ENCODE assay signal across 22 mouse cellular contexts in the genomic region with DNA sequence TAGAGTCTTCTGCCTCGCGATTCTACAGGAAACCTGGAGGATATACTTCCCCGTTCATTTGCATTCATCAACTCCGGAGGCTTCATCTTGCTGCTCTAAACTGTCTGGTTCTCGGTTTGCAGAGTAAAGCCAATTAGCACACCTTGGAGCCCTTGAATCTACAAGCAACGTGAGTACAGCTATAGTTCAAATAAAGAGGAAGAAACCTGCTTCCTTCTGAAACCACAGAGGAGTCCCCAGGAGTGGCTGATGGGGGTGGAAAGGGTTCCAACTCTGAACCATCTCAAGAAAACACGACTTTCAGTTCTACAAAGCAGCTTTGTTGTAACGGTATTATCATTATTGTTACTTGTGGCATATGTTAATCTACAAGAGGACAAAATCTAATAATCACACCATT. TPM values are rescaled to one million over a fixed set of nuclear protein-coding genes. Genes with fewer than 3 reads are reported as not detected.
A peak's percentile ranks its signal among the peaks of the same experiment; 100 is the strongest.
DNase-seq lines count a peak whose midpoint lies in the region; ATAC-seq and TF ChIP-seq lines count a peak whose summit lies in the region.
"Had no signal": no experiment of that assay in that cellular context is flagged by ENCODE, and none has a peak within 500 bp of the region (broad histone marks: within the 10 kb centered on the region; RNA-seq: fewer than 3 reads in every experiment).

No protein-coding gene starts in this region.

- no peak for ATAC-seq in CD4-positive, CD25-positive, alpha-beta regulatory T cell, adult 4 months
- 0 out of 2 replicates have a peak, but pooled peaks have one; percentile 4 for ATAC-seq in erythroblast, adult 5-6 weeks (replicated peaks; ENCODE audit: low FRiP score, poor library complexity, severe bottlenecking)
- peak; percentile 51; the same call in 1 of the 2 replicates for ATAC-seq in neutrophil, adult 5-6 weeks (ENCODE audit: extremely low read depth, insufficient number of reproducible peaks, low FRiP score, poor library complexity, severe bottlenecking)
- no peak for ATAC-seq in stomach, postnatal 0 days (ENCODE audit: low FRiP score, low TSS enrichment)
- ATAC-seq: activated CD4-positive, CD25-positive, alpha-beta regulatory T cell, adult 4 months; intestine, embryonic 15.5 days had no signal

- H3K27me3 ChIP-seq in thymus, adult 2 months (ENCODE audit: control insufficient read depth, insufficient read depth, low read length) = no peaks in the 10 kb centered on the region
- no peaks in the 10 kb centered on the region for H3K27me3 ChIP-seq in stomach, postnatal 0 days (ENCODE audit: control insufficient read depth, insufficient read depth, low read length)
- H3K27me3 ChIP-seq: embryonic facial prominence, embryonic 13.5 days; heart, embryonic 13.5 days; hindbrain, embryonic 15.5 days; intestine, embryonic 15.5 days; stomach, embryonic 15.5 days had no signal

- 4% methylated on average over 8 of the region's 8 CpGs for WGBS in thymus, adult 2 months
- WGBS in stomach, postnatal 0 days = 64% methylated on average over 8 of the region's 8 CpGs

- intact Hi-C loops in gastrocnemius, postnatal 14 days (cut with DNase I; ENCODE audit: low total_unique reads) = no loop called here

- no peak for TF ChIP-seq EP300 in stomach, postnatal 0 days (optimal IDR thresholded peaks at IDR 0.05)

- H3K27ac ChIP-seq in thymus, adult 2 months (ENCODE audit: control insufficient read depth, insufficient read depth, low read length) = no peak overlapping the region
- H3K27ac ChIP-seq in stomach, postnatal 0 days (replicated peaks) = no peak overlapping the region
- H3K27ac ChIP-seq: embryonic facial prominence, embryonic 13.5 days; heart, embryonic 13.5 days; hindbrain, embryonic 15.5 days; intestine, embryonic 15.5 days; stomach, embryonic 15.5 days had no signal

- no peak overlapping the region for H3K9ac ChIP-seq in stomach, postnatal 0 days (ENCODE audit: low read length)
- H3K9ac ChIP-seq: embryonic facial prominence, embryonic 13.5 days; forebrain, postnatal 0 days; heart, embryonic 13.5 days; hindbrain, embryonic 15.5 days; intestine, embryonic 15.5 days; stomach, embryonic 15.5 days had no signal

- no peak for TF ChIP-seq POLR2A in thymus, adult 2 months (IDR thresholded peaks at IDR 0.05; ENCODE audit: control insufficient read depth, extremely low read depth, insufficient read depth, low read length, poor library complexity)

- TF ChIP-seq CTCF in thymus, adult 2 months (IDR thresholded peaks at IDR 0.05; ENCODE audit: borderline replicate concordance, control insufficient read depth, extremely low read depth, insufficient read depth, low read length, poor library complexity) = no peak
- no peak for TF ChIP-seq CTCF in stomach, postnatal 0 days (IDR thresholded peaks at IDR 0.05; ENCODE audit: low read depth)

- peaks cover 7% of the 10 kb centered on the region for H3K4me1 ChIP-seq in thymus, adult 2 months (replicated peaks; ENCODE audit: control insufficient read depth, insufficient read depth, low read length)
- no peaks in the 10 kb centered on the region for H3K4me1 ChIP-seq in stomach, postnatal 0 days (replicated peaks; ENCODE audit: control insufficient read depth, insufficient read depth)
- H3K4me1 ChIP-seq: embryonic facial prominence, embryonic 13.5 days; hindbrain, embryonic 15.5 days; intestine, embryonic 15.5 days; stomach, embryonic 15.5 days had no signal

- H3K9me3 ChIP-seq in stomach, postnatal 0 days (ENCODE audit: control insufficient read depth, low read length) = no peaks in the 10 kb centered on the region
- H3K9me3 ChIP-seq: hindbrain, embryonic 15.5 days; intestine, embryonic 15.5 days; stomach, embryonic 15.5 days had no signal

- no peak overlapping the region for H3K4me2 ChIP-seq in stomach, postnatal 0 days (replicated peaks; ENCODE audit: low read depth)
- H3K4me2 ChIP-seq: embryonic facial prominence, embryonic 13.5 days; heart, embryonic 13.5 days; hindbrain, embryonic 15.5 days; intestine, embryonic 15.5 days; stomach, embryonic 15.5 days had no signal

- no peaks in the 10 kb centered on the region for H3K36me3 ChIP-seq in thymus, adult 2 months (ENCODE audit: control insufficient read depth, insufficient read depth, low read length)
- H3K36me3 ChIP-seq in stomach, postnatal 0 days (ENCODE audit: control insufficient read depth, insufficient read depth, low read length) = no peaks in the 10 kb centered on the region
- H3K36me3 ChIP-seq: embryonic facial prominence, embryonic 13.5 days; heart, embryonic 13.5 days; hindbrain, embryonic 15.5 days; intestine, embryonic 15.5 days; stomach, embryonic 15.5 days had no signal

- no peak overlapping the region for H3K4me3 ChIP-seq in thymus, adult 2 months (ENCODE audit: control insufficient read depth, insufficient read depth, low read length)
- no peak overlapping the region for H3K4me3 ChIP-seq in stomach, postnatal 0 days (ENCODE audit: low read depth, low read length)
- H3K4me3 ChIP-seq: embryonic facial prominence, embryonic 13.5 days; heart, embryonic 13.5 days; hindbrain, embryonic 15.5 days; intestine, embryonic 15.5 days; stomach, embryonic 15.5 days had no signal

- DNase-seq in CD4-positive, CD25-positive, alpha-beta regulatory T cell, adult 2 months (ENCODE audit: low read depth, low spot score) = peak; percentile 7
- peak; percentile 13 for DNase-seq in thymus, adult 2 months
- no peak for DNase-seq in thymus, postnatal 4 days
- DNase-seq in gastrocnemius, postnatal 14 days = no peak
- no peak for DNase-seq in stomach, postnatal 0 days (ENCODE audit: low spot score)
- DNase-seq: adrenal gland, postnatal 10 days; cerebellum, adult 9-11 months; forebrain, postnatal 0 days; heart, postnatal 36 days; kidney, adult 9 months; kidney, postnatal 4 days; layer of hippocampus, adult 9-11 months; lung, postnatal 10 days had no signal

RNA-seq across cellular contexts. Expression of gene Prkar2b, which starts 26.2 kb away (rescaled TPM):
- under 1 TPM; 0.30 to 0.68 TPM for polyA plus RNA-seq in CD4-positive, CD25-positive, alpha-beta regulatory T cell, adult 4 months (2017; shearing (Covaris generic))
- 10.9 and 19.9 TPM in 2 replicates for polyA plus RNA-seq in thymus, adult 2 months (2012; rRNA removed)
- total RNA-seq in erythroblast, adult 5-6 weeks (2015; ENCODE audit: low replicate concordance) = 115 and 138 TPM in 2 replicates
- total RNA-seq in erythroblast, adult 5-6 weeks (2017; ENCODE audit: low replicate concordance) = 122 and 195 TPM in 2 replicates
- total RNA-seq in neutrophil, adult 5-6 weeks (2017) = 39.8 and 41.3 TPM in 2 replicates
- 1 to 10 TPM; 2.0 to 3.1 TPM for total RNA-seq in gastrocnemius, postnatal 14 days (2021)
- polyA plus RNA-seq in stomach, postnatal 0 days (2015; fragmentation: Nextera tagmentation; extraction: Ambion mirVana) = 16.3 and 17.9 TPM in 2 replicates

Comparison
In these comparisons a context has a peak if more than half of its experiments do, and no peak if none do; other contexts are left out.
1. DNase-seq: peak in CD4-positive, CD25-positive, alpha-beta regulatory T cell, adult 2 months (single experiment) and thymus, adult 2 months (single experiment); none in thymus, postnatal 4 days (single experiment), gastrocnemius, postnatal 14 days (single experiment) and stomach, postnatal 0 days (single experiment).
2. ATAC-seq: peak in erythroblast, adult 5-6 weeks (single experiment) and neutrophil, adult 5-6 weeks (single experiment); none in CD4-positive, CD25-positive, alpha-beta regulatory T cell, adult 4 months (single experiment) and stomach, postnatal 0 days (single experiment).